Mouse (Mus musculus) liver, adult 2 months (tissue): ENCODE results near the gene Cbx3. TPM values are rescaled to one million over a fixed set of nuclear protein-coding genes. Genes with fewer than 3 reads are reported as not detected.
A peak's percentile ranks its signal among the peaks of the same experiment; 100 is the strongest.

Experiments
- DNase-seq: peaks from one replicate; pipeline ENCODE4 v3.0.0-alpha.2; 2011; ENCODE audit warnings: low read depth, low spot score; ENCODE audit errors: extremely low read depth
- H3K27ac ChIP-seq: fragments of 200-500 bp; replicated peaks from 2 replicates; pipeline ENCODE4 v1.5.1; 2012; ENCODE audit warnings: low read depth, mild to moderate bottlenecking, control low read depth, inconsistent platforms, low read length; ENCODE audit not compliant: insufficient read depth
- H3K27me3 ChIP-seq: fragments of 200-500 bp; 2 replicates; pipeline ENCODE4 v1.6.1; 2012; ENCODE audit warnings: mild to moderate bottlenecking, moderate library complexity, low read length, inconsistent platforms; ENCODE audit not compliant: control insufficient read depth, insufficient read depth
- H3K36me3 ChIP-seq: fragments of 200-500 bp; 2 replicates; pipeline ENCODE4 v1.6.1; 2012; ENCODE audit warnings: low read length, inconsistent platforms; ENCODE audit not compliant: control insufficient read depth, insufficient read depth
- H3K4me1 ChIP-seq: fragments of 200-500 bp; 2 replicates; pipeline ENCODE4 v1.6.1; 2011; ENCODE audit warnings: low read length; ENCODE audit not compliant: control insufficient read depth, insufficient read depth
- H3K4me3 ChIP-seq: fragments of 200-500 bp; 2 replicates; pipeline ENCODE4 v1.5.1; 2011; ENCODE audit warnings: low read depth, mild to moderate bottlenecking, control low read depth, low read length, moderate library complexity; ENCODE audit not compliant: insufficient read depth
- H3K79me2 ChIP-seq: fragments of 200-500 bp; 2 replicates; pipeline ENCODE4 v1.6.1; 2012; ENCODE audit warnings: inconsistent platforms, mild to moderate bottlenecking, low read length, moderate library complexity; ENCODE audit not compliant: control insufficient read depth, insufficient read depth
- H3K9ac ChIP-seq: fragments of 200-500 bp; 2 replicates; pipeline ENCODE4 v1.6.1; 2012; ENCODE audit warnings: low read depth, mild to moderate bottlenecking, control low read depth, inconsistent platforms, low read length
- CTCF ChIP-seq: fragments of 200-500 bp; IDR thresholded peaks from 2 replicates; pipeline ENCODE4 v1.5.1; 2011; ENCODE audit warnings: low read depth, low read length, control low read depth
- POLR2A ChIP-seq: fragments of 200-500 bp; IDR thresholded peaks from 2 replicates; pipeline ENCODE4 v1.6.1; 2011; ENCODE audit warnings: low read length, control low read depth; ENCODE audit not compliant: insufficient read depth; ENCODE audit errors: extremely low read depth
- WGBS: fragments of 180-500 bp; shearing (Covaris S2); methylation state at CpG from one replicate; pipeline ENCODE4 v1.1.7; 2018; 5-methylcytosine and 5-hydroxymethylcytosine counted together
- polyA plus RNA-seq: library from polyadenylated mRNA; depleted of rRNA; stranded (reverse); fragments of >200 nt; gene quantifications from 2 replicates; pipeline ENCODE4 v1.2.3, GENCODE M21; 2012
- total RNA-seq: library from RNA; depleted of rRNA; stranded (reverse); fragments of >200 nt; gene quantifications from 2 replicates; pipeline ENCODE4 v1.2.3, GENCODE M21; 2014

Cbx3 gene
- total and polyA plus RNA-seq, 2 experiments = 3.7 to 42.0 TPM

DNA sequence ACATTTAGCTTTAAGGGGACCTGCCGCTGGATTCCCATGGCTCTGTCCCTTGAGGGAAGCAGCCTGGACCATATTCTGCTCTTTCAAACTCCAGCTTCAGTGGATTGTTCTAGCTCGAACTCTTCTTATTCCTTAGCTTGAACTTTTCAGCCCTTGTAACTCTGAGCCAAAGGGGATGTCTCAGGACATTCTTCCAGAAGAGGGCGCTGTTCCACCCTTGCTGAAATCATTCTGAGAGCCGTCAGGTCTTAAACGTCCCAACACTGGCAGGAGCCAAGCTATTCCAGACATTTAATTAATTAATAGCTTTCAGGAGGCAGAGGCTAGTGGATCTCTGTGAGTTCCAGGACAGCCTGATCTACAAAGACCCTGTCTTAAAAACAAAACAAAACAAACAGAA, 39.9 kb downstream of the Cbx3 start:
- Histone ChIP-seq H3K27me3 (no peaks in the 10 kb centered on the region), H3K4me1 (no peaks in the 10 kb centered on the region), H3K27ac (no peak overlapping the region), H3K36me3 (no peaks in the 10 kb centered on the region), H3K79me2 (no peaks in the 10 kb centered on the region), H3K9ac (no peak overlapping the region), H3K4me3 (no peak overlapping the region)
- 19% methylated on average over 5 of the region's 5 CpGs for WGBS
- DNase-seq = peak; percentile 71
- TF ChIP-seq POLR2A = no peak
- peak; percentile 59 for TF ChIP-seq CTCF

DNA sequence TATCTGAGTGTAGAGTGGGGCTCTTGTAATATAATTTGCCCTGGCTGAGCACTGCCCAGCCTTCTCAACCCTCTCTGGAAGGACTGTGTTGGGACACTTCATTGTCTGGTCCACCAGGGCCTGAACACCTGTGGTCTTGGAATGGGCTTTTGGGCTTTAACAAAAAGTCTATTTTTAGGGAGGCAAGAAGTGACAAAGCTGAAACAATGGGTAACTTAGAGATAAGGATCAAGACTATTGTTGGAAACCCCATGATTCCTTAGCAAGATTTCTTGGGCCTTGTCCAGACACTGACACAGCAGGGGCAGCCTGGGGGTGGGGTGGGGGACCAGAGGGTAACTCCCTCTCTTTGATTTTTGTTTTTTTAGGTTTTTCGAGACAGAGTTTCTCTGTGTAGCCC, 40.8 kb downstream of the Cbx3 start:
- DNase-seq = no peak
- Histone ChIP-seq H3K4me3 (no peak overlapping the region), H3K9ac (no peak overlapping the region), H3K4me1 (no peaks in the 10 kb centered on the region), H3K79me2 (no peaks in the 10 kb centered on the region), H3K27ac (no peak overlapping the region), H3K27me3 (no peaks in the 10 kb centered on the region), H3K36me3 (no peaks in the 10 kb centered on the region)
- 73% methylated on average over 1 of the region's 1 CpGs for WGBS
- TF ChIP-seq POLR2A = no peak
- no peak for TF ChIP-seq CTCF

DNA sequence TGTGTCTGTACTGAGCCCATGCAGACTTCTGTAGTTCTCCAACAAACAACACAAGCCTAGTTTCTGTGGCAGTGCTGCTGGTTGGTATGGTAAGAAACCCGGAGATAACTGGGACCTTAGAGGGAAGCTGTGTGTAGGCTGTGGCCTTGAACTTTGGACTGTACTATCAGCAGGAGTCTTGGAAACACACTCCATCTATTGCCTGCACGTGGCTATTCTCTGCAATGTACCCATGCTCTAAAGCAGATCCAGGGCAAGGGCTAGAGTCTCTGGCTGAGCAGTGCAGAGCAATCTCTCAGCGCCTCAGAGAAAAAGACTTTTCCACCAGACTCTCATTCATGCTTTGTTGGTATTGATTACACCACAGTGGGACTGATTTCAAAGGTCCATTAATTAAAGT, 43.6 kb downstream of the Cbx3 start:
- no peak for DNase-seq
- H3K4me1 ChIP-seq = no peaks in the 10 kb centered on the region
- no peak overlapping the region for H3K9ac ChIP-seq
- H3K27ac ChIP-seq = no peak overlapping the region
- TF ChIP-seq POLR2A = no peak
- TF ChIP-seq CTCF = no peak
- no peak overlapping the region for H3K4me3 ChIP-seq
- H3K27me3 ChIP-seq = no peaks in the 10 kb centered on the region
- no peaks in the 10 kb centered on the region for H3K79me2 ChIP-seq
- no peaks in the 10 kb centered on the region for H3K36me3 ChIP-seq
- WGBS = 42% methylated on average over 3 of the region's 3 CpGs

DNA sequence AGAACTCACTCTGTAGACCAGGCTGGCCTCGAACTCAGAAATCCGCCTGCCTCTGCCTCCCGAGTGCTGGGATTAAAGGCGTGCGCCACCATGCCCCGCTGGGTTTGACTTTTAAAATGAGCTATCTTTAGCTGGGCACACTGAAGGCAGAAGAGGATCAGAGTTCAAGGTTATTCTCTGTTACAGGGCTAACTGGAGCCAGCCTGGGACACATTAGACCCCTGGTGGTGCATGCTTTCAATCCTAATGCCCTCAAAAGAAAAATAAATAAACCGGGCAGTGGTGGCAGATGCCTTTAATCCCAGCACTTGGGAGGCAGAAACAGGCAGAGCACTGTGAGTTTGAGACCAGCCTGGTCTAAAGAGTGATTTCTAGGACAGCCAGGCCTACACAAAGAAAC, 44.7 kb downstream of the Cbx3 start:
- 92% methylated on average over 7 of the region's 7 CpGs for WGBS
- TF ChIP-seq POLR2A = no peak
- no peak for TF ChIP-seq CTCF
- H3K79me2 ChIP-seq = no peaks in the 10 kb centered on the region
- no peak overlapping the region for H3K9ac ChIP-seq
- H3K27me3 ChIP-seq = no peaks in the 10 kb centered on the region
- DNase-seq = no peak
- H3K27ac ChIP-seq = no peak overlapping the region
- H3K4me3 ChIP-seq = no peak overlapping the region
- H3K36me3 ChIP-seq = no peaks in the 10 kb centered on the region
- no peaks in the 10 kb centered on the region for H3K4me1 ChIP-seq

DNA sequence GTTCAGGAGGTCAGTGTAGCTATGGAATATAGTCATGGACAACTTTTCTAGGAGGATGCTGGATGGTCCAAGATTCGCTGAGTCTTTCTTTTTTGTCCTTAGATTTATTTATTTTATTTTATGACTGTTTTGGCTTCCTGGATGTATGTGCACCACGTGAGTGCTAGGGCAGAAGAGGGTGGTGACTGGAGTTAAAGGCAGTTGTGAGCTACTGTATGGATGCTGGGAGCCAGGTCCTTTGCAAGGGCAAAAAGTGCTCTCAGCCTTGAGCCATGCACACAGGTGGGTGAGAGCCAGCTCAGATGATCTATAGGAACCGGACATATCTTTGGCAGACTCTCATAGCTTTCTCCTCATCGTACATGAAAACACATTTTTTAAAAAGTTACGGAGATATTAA, 53.1 kb downstream of the Cbx3 start:
- Histone ChIP-seq H3K36me3 (no peaks in the 10 kb centered on the region), H3K9ac (no peak overlapping the region), H3K79me2 (no peaks in the 10 kb centered on the region), H3K27ac (no peak overlapping the region), H3K27me3 (no peaks in the 10 kb centered on the region), H3K4me1 (peaks cover 4% of the 10 kb centered on the region; the same call in 1 of the 2 replicates), H3K4me3 (no peak overlapping the region)
- TF ChIP-seq CTCF = no peak
- TF ChIP-seq POLR2A = no peak
- WGBS = 33% methylated on average over 5 of the region's 5 CpGs
- DNase-seq = no peak

DNA sequence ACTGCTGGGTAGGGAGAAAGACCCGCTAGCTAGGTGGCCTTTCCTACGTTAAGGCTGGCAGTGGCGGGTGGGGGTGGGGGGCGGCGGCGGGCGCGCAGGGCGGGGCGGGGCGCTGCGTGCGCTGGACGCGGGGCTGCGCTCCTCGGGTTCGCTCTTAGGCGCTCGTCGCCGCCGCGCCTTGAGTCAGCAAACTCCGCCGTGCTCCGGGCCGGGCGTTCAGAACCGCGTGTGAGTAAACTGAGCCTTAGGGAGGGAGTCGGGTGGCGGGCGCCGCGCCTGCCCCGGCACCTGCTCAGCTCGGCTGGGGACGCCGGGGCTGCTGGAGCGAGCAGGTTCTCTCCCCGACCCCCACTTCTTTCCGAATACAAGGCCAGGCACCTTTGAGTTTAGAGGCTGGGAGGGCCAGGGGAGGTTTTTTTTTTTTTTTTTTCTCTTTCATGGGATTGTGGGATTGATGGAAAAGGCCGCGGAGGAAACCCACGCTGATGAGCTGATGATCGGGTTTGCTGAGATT, 53.7 kb downstream of the Cbx3 start, which contains the start of gene Snx10:
Snx10 (plus strand) TSS at position 95 of the 514 bp plus-strand sequence.
- Histone ChIP-seq H3K4me3 (peak within 1 kb of the TSS; percentile 62), H3K9ac (peak within 1 kb of the TSS; percentile 78), H3K27me3 (no peaks in the 10 kb centered on the region), H3K4me1 (peaks cover 4% of the 10 kb centered on the region; the same call in 1 of the 2 replicates), H3K79me2 (no peaks in the 10 kb centered on the region), H3K36me3 (no peaks in the 10 kb centered on the region), H3K27ac (no peak within 1 kb of the TSS)
- WGBS = under 1% methylated on average over 47 of the region's 47 CpGs
- no peak for TF ChIP-seq CTCF
- no peak for TF ChIP-seq POLR2A
- no peak for DNase-seq
